Comparison of ENCODE assay signal across 13 mouse cellular contexts in the genomic region with DNA sequence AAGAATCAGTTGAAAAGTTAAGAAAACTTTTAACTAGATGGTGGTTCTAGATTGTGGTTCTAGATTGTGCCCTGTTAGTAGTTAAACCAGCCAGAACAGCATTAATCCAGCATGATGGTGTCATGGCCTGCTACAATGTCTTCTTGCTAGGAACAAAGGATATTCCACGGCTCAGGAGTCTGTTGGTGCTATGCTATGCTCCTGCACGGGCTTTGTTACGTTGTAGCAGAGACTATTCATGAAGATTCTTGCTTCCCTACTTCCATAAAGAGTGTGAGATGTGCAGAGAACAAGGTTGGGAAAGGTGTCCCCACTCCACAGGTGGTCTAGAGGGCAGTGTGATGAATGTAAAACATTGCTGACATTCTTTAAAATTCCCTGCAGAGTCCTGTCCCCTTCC. TPM values are rescaled to one million over a fixed set of nuclear protein-coding genes. Genes with fewer than 3 reads are reported as not detected.
A peak's percentile ranks its signal among the peaks of the same experiment; 100 is the strongest.
DNase-seq lines count a peak whose midpoint lies in the region; ATAC-seq and TF ChIP-seq lines count a peak whose summit lies in the region.
"Had no signal": no experiment of that assay in that cellular context is flagged by ENCODE, and none has a peak within 500 bp of the region (broad histone marks: within the 10 kb centered on the region; RNA-seq: fewer than 3 reads in every experiment).

No protein-coding gene starts in this region.

- WGBS in heart, embryonic 10.5 days: 73% methylated on average over 3 of the region's 3 CpGs
- 79% methylated on average over 3 of the region's 3 CpGs for WGBS in heart, embryonic 12.5 days
- WGBS in limb, embryonic 10.5 days: 86% methylated on average over 3 of the region's 3 CpGs
- WGBS in stomach, postnatal 0 days: 81% methylated on average over 3 of the region's 3 CpGs
- WGBS in lung, postnatal 0 days: 76% methylated on average over 3 of the region's 3 CpGs

- no peaks in the 10 kb centered on the region for H3K36me3 ChIP-seq in heart, embryonic 10.5 days
- H3K36me3 ChIP-seq in heart, embryonic 12.5 days: no peaks in the 10 kb centered on the region
- no peaks in the 10 kb centered on the region for H3K36me3 ChIP-seq in limb, embryonic 10.5 days
- no peaks in the 10 kb centered on the region for H3K36me3 ChIP-seq in stomach, postnatal 0 days (ENCODE audit: control insufficient read depth, insufficient read depth, low read length)
- no peaks in the 10 kb centered on the region for H3K36me3 ChIP-seq in lung, postnatal 0 days (ENCODE audit: insufficient read depth, low read length)
- H3K36me3 ChIP-seq: embryonic facial prominence, embryonic 13.5 days; embryonic facial prominence, embryonic 15.5 days; forebrain, embryonic 10.5 days; forebrain, embryonic 12.5 days had no signal

- TF ChIP-seq CTCF in stomach, postnatal 0 days (IDR thresholded peaks at IDR 0.05; ENCODE audit: low read depth): no peak
- no peak for TF ChIP-seq CTCF in lung, postnatal 0 days (IDR thresholded peaks at IDR 0.05)

- no peak for TF ChIP-seq EP300 in stomach, postnatal 0 days (optimal IDR thresholded peaks at IDR 0.05)
- TF ChIP-seq EP300 in lung, postnatal 0 days (IDR thresholded peaks at IDR 0.05): no peak

- no peaks in the 10 kb centered on the region for H3K9me3 ChIP-seq in heart, embryonic 10.5 days
- 0 out of 2 replicates have a peak, but pooled peaks cover 4% of the 10 kb centered on the region for H3K9me3 ChIP-seq in heart, embryonic 12.5 days (replicated peaks)
- no peaks in the 10 kb centered on the region for H3K9me3 ChIP-seq in limb, embryonic 10.5 days (replicated peaks)
- H3K9me3 ChIP-seq in stomach, postnatal 0 days (ENCODE audit: control insufficient read depth, low read length): no peaks in the 10 kb centered on the region
- H3K9me3 ChIP-seq in lung, postnatal 0 days (ENCODE audit: low read length): no peaks in the 10 kb centered on the region
- H3K9me3 ChIP-seq: embryonic facial prominence, embryonic 13.5 days; embryonic facial prominence, embryonic 15.5 days; forebrain, embryonic 10.5 days; forebrain, embryonic 12.5 days had no signal

- peaks cover 14% of the 10 kb centered on the region for H3K4me1 ChIP-seq in heart, embryonic 10.5 days
- peaks cover 11% of the 10 kb centered on the region; the same call in 1 of the 2 replicates for H3K4me1 ChIP-seq in heart, embryonic 12.5 days (replicated peaks)
- H3K4me1 ChIP-seq in limb, embryonic 10.5 days: peaks cover 11% of the 10 kb centered on the region
- no peaks in the 10 kb centered on the region for H3K4me1 ChIP-seq in stomach, postnatal 0 days (replicated peaks; ENCODE audit: control insufficient read depth, insufficient read depth)
- no peaks in the 10 kb centered on the region for H3K4me1 ChIP-seq in lung, postnatal 0 days (ENCODE audit: insufficient read depth, low read depth, low read length)
- H3K4me1 ChIP-seq: embryonic facial prominence, embryonic 15.5 days; forebrain, embryonic 12.5 days had no signal

- H3K4me3 ChIP-seq in heart, embryonic 10.5 days: no peak overlapping the region
- H3K4me3 ChIP-seq in heart, embryonic 12.5 days: no peak overlapping the region
- H3K4me3 ChIP-seq in limb, embryonic 10.5 days: no peak overlapping the region
- H3K4me3 ChIP-seq in stomach, postnatal 0 days (ENCODE audit: low read depth, low read length): no peak overlapping the region
- H3K4me3 ChIP-seq in lung, postnatal 0 days (ENCODE audit: low read depth, low read length): no peak overlapping the region
- H3K4me3 ChIP-seq: embryonic facial prominence, embryonic 13.5 days; embryonic facial prominence, embryonic 15.5 days; erythroblast, embryonic 14.5 days; forebrain, embryonic 10.5 days; forebrain, embryonic 12.5 days had no signal

- DNase-seq in heart, embryonic 10.5 days (ENCODE audit: low spot score): peak; percentile 64
- peak; percentile 3 for DNase-seq in limb, embryonic 10.5 days (ENCODE audit: low spot score)
- peak; percentile 5 for DNase-seq in stomach, postnatal 0 days (ENCODE audit: low spot score)
- no peak for DNase-seq in lung, postnatal 0 days (ENCODE audit: low spot score)

- ATAC-seq in heart, embryonic 12.5 days (ENCODE audit: insufficient number of reproducible peaks, low FRiP score): no peak
- no peak for ATAC-seq in stomach, postnatal 0 days (ENCODE audit: low FRiP score, low TSS enrichment)
- no peak for ATAC-seq in lung, postnatal 0 days

- H3K4me2 ChIP-seq in heart, embryonic 12.5 days: no peak overlapping the region
- H3K4me2 ChIP-seq in stomach, postnatal 0 days (replicated peaks; ENCODE audit: low read depth): no peak overlapping the region
- no peak overlapping the region for H3K4me2 ChIP-seq in lung, postnatal 0 days (replicated peaks; ENCODE audit: low read depth, low read length)
- H3K4me2 ChIP-seq: embryonic facial prominence, embryonic 13.5 days; embryonic facial prominence, embryonic 15.5 days; forebrain, embryonic 12.5 days had no signal

- no peak overlapping the region for H3K9ac ChIP-seq in heart, embryonic 12.5 days
- no peak overlapping the region for H3K9ac ChIP-seq in stomach, postnatal 0 days (ENCODE audit: low read length)
- H3K9ac ChIP-seq in lung, postnatal 0 days (replicated peaks; ENCODE audit: low read depth): no peak overlapping the region
- H3K9ac ChIP-seq: embryonic facial prominence, embryonic 13.5 days; embryonic facial prominence, embryonic 15.5 days; forebrain, embryonic 12.5 days had no signal

- peaks cover 14% of the 10 kb centered on the region for H3K27me3 ChIP-seq in heart, embryonic 10.5 days (ENCODE audit: insufficient read depth, poor library complexity, severe bottlenecking)
- no peaks in the 10 kb centered on the region for H3K27me3 ChIP-seq in heart, embryonic 12.5 days (replicated peaks)
- H3K27me3 ChIP-seq in limb, embryonic 10.5 days (ENCODE audit: low read depth, poor library complexity, severe bottlenecking): no peaks in the 10 kb centered on the region
- no peaks in the 10 kb centered on the region for H3K27me3 ChIP-seq in stomach, postnatal 0 days (ENCODE audit: control insufficient read depth, insufficient read depth, low read length)
- H3K27me3 ChIP-seq in lung, postnatal 0 days (replicated peaks; ENCODE audit: insufficient read depth, low read length): no peaks in the 10 kb centered on the region
- H3K27me3 ChIP-seq: embryonic facial prominence, embryonic 13.5 days; embryonic facial prominence, embryonic 15.5 days had no signal

- no peak overlapping the region for H3K27ac ChIP-seq in heart, embryonic 10.5 days
- no peak overlapping the region for H3K27ac ChIP-seq in heart, embryonic 12.5 days (ENCODE audit: poor library complexity, severe bottlenecking)
- no peak overlapping the region for H3K27ac ChIP-seq in limb, embryonic 10.5 days
- no peak overlapping the region for H3K27ac ChIP-seq in stomach, postnatal 0 days (replicated peaks)
- no peak overlapping the region for H3K27ac ChIP-seq in lung, postnatal 0 days (ENCODE audit: low read length)
- H3K27ac ChIP-seq: embryonic facial prominence, embryonic 13.5 days; embryonic facial prominence, embryonic 15.5 days; forebrain, embryonic 10.5 days; forebrain, embryonic 12.5 days had no signal

RNA-seq across cellular contexts. Expression of a gene that starts 7.7 kb away (rescaled TPM):
- 1.0 and 2.0 TPM in 2 replicates for polyA plus RNA-seq in heart, embryonic 10.5 days (2016; fragmentation: Nextera tagmentation; extraction: Ambion mirVana)
- 0.32 and 0.70 TPM in 2 replicates for polyA plus RNA-seq in heart, embryonic 12.5 days (2016; fragmentation: Nextera tagmentation; extraction: Ambion mirVana)
- polyA plus RNA-seq in limb, embryonic 10.5 days (2016; fragmentation: Nextera tagmentation; extraction: Ambion mirVana): 0.31 and 0.33 TPM in 2 replicates
- 0.08 and 0.12 TPM in 2 replicates for polyA plus RNA-seq in stomach, postnatal 0 days (2015; fragmentation: Nextera tagmentation; extraction: Ambion mirVana)
- polyA plus RNA-seq in lung, postnatal 0 days (2015; fragmentation: Nextera tagmentation; extraction: Ambion mirVana): not detected in 2 replicates
- polyA plus RNA-seq: adrenal gland, adult 2 months; erythroblast, embryonic 14.5 days; forebrain, embryonic 12.5 days; forebrain, embryonic 14.5 days; forebrain, embryonic 16.5 days had no signal
